Mouse (Mus musculus): ENCODE measurements around the gene Pnldc1.
A peak's percentile ranks its signal among the peaks of the same experiment; 100 is the strongest.
"Not testable (repeated sequence)": the region's sequence is repeated elsewhere in the genome, so short reads cannot be mapped to it uniquely, and the experiment has no call there.

The Pnldc1 gene

GRCm38 (mm10) chr17:12909361-12910280, at the start of gene Pnldc1:
Gene Pnldc1, minus strand, starts transcription at chr17:12910230.
- no peak for DNase-seq (ENCODE audit: extremely low read depth, low read depth)

GRCm38 (mm10) chr17:12959377-12959776, 49.3 kb upstream of the Pnldc1 start:
- DNase-seq (ENCODE audit: extremely low read depth, low read depth), result not testable (repeated sequence)

GRCm38 (mm10) chr17:12956664-12957063, 46.6 kb upstream of the Pnldc1 start:
- DNase-seq (ENCODE audit: extremely low read depth, low read depth), result no peak

GRCm38 (mm10) chr17:12949669-12950068, 39.6 kb upstream of the Pnldc1 start:
- DNase-seq (ENCODE audit: extremely low read depth, low read depth), result no peak

GRCm38 (mm10) chr17:12942459-12943162, 32.6 kb upstream of the Pnldc1 start:
- no peak for DNase-seq (ENCODE audit: extremely low read depth, low read depth)

- DNase-seq (ENCODE audit: extremely low read depth, low read depth), result no peak
Observed at GRCm38 (mm10) chr17:12941543-12942260, 31.7 kb upstream of the Pnldc1 start.

- no peak for DNase-seq (ENCODE audit: extremely low read depth, low read depth)
Observed at GRCm38 (mm10) chr17:12940151-12940805, 30.2 kb upstream of the Pnldc1 start, which contains the start of gene Acat3. Gene Acat3, minus strand, starts transcription at chr17:12940600.

GRCm38 (mm10) chr17:12939377-12940148, 29.5 kb upstream of the Pnldc1 start:
- not testable (repeated sequence) for DNase-seq (ENCODE audit: extremely low read depth, low read depth)

- no peak for DNase-seq (ENCODE audit: extremely low read depth, low read depth)
Observed at GRCm38 (mm10) chr17:12938077-12938476, 28.0 kb upstream of the Pnldc1 start.

- no peak for DNase-seq (ENCODE audit: extremely low read depth, low read depth)
Observed at GRCm38 (mm10) chr17:12937412-12937970, 27.5 kb upstream of the Pnldc1 start.

GRCm38 (mm10) chr17:12935719-12936118, 25.7 kb upstream of the Pnldc1 start:
- no peak for DNase-seq (ENCODE audit: extremely low read depth, low read depth)

GRCm38 (mm10) chr17:12931576-12931975, 21.5 kb upstream of the Pnldc1 start:
- DNase-seq (ENCODE audit: extremely low read depth, low read depth), result not testable (repeated sequence)

- DNase-seq (ENCODE audit: extremely low read depth, low read depth), result no peak
Observed at GRCm38 (mm10) chr17:12925703-12926180, 15.7 kb upstream of the Pnldc1 start.

GRCm38 (mm10) chr17:12925001-12925400, 15.0 kb upstream of the Pnldc1 start:
- no peak for DNase-seq (ENCODE audit: extremely low read depth, low read depth)

- DNase-seq (ENCODE audit: extremely low read depth, low read depth), result no peak
Observed at GRCm38 (mm10) chr17:12921073-12921472, 11.0 kb upstream of the Pnldc1 start.

GRCm38 (mm10) chr17:12916588-12917380, 6.8 kb upstream of the Pnldc1 start:
- DNase-seq (ENCODE audit: extremely low read depth, low read depth), result peak; percentile 40

- peak; percentile 99 for DNase-seq (ENCODE audit: extremely low read depth, low read depth)
Observed at GRCm38 (mm10) chr17:12915881-12916583, 6.0 kb upstream of the Pnldc1 start, which contains the start of gene Mrpl18. Gene Mrpl18, minus strand, starts transcription at chr17:12916345.

- DNase-seq (ENCODE audit: extremely low read depth, low read depth), result no peak
Observed at GRCm38 (mm10) chr17:12915488-12915880, 5.5 kb upstream of the Pnldc1 start, which contains the start of gene Tcp1. Gene Tcp1, plus strand, starts transcription at chr17:12915701.
